Mouse (Mus musculus) bone marrow, adult 2 months (tissue): ENCODE measurements around the gene Shbg.

Source experiments
- CTCF ChIP-seq: fragments of 200-500 bp; IDR thresholded peaks from 2 replicates; pipeline ENCODE4 v1.5.1; 2011; ENCODE audit warnings: low read length, control low read depth; ENCODE audit not compliant: control insufficient read depth, insufficient read depth
- POLR2A ChIP-seq: fragments of 200-500 bp; IDR thresholded peaks from 2 replicates; pipeline ENCODE4 v1.6.1; 2011; ENCODE audit warnings: low read depth, mild to moderate bottlenecking, control low read depth, low read length, borderline replicate concordance; ENCODE audit not compliant: control insufficient read depth

DNA sequence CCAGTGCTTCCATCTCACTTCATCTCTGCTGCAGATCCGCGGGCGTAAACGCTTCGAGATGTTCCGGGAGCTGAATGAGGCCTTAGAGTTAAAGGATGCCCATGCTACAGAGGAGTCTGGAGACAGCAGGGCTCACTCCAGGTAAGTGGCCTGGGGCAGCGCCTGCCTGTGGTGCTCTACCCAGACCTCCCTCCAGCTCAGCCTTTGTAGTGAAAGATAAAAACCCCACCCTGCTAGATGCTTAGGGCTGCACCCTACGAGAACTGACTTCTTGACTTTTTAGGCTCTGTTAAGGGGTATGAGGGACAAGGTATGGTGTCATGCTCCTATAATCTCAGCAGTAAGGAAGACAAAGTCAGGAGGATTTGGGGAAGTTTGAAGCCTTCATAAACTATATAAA, 27.1 kb downstream of the Shbg start:
- TF ChIP-seq POLR2A (no peak), CTCF (no peak)
